Mouse (Mus musculus) myocyte (in vitro differentiated cells): Measurements from ENCODE around the gene Slc38a1. TPM values are rescaled to one million over a fixed set of nuclear protein-coding genes. Genes with fewer than 3 reads are reported as not detected.

Source experiments
- H3K27me3 ChIP-seq: one replicate; pipeline ENCODE4 v1.6.1; 2011; ENCODE audit not compliant: control insufficient read depth, insufficient read depth, insufficient read length
- H3K36me3 ChIP-seq: one replicate; pipeline ENCODE4 v1.6.1; 2011; ENCODE audit not compliant: control insufficient read depth, insufficient read depth
- H3K4me2 ChIP-seq: one replicate; pipeline ENCODE4 v1.6.1; 2011; ENCODE audit warnings: low read depth, control low read depth
- H3K4me3 ChIP-seq: one replicate; pipeline ENCODE4 v1.5.1; 2011; ENCODE audit warnings: mild to moderate bottlenecking, control low read depth, moderate library complexity
- H3K79me2 ChIP-seq: one replicate; pipeline ENCODE4 v1.6.1; 2011; ENCODE audit not compliant: control insufficient read depth, insufficient read depth
- H3ac ChIP-seq: one replicate; pipeline ENCODE4 v1.6.1; 2011; ENCODE audit not compliant: control insufficient read depth, insufficient read length
- CEBPB ChIP-seq: IDR thresholded peaks from 2 replicates; pipeline ENCODE4 v1.6.1; 2011; ENCODE audit warnings: mild to moderate bottlenecking, moderate library complexity; ENCODE audit not compliant: poor library complexity, insufficient read depth, severe bottlenecking
- E2F4 ChIP-seq: IDR thresholded peaks from one replicate; pipeline ENCODE4 v1.6.1; 2011; ENCODE audit warnings: mild to moderate bottlenecking, control low read depth, moderate library complexity; ENCODE audit not compliant: insufficient read depth
- MAX ChIP-seq: IDR thresholded peaks from one replicate; pipeline ENCODE4 v1.6.1; 2011; ENCODE audit warnings: low read depth, mild to moderate bottlenecking, control low read depth
- MYOD1 ChIP-seq, 3 experiments: IDR thresholded peaks; one replicate each; pipeline ENCODE4 v1.6.1; 2011; ENCODE audit warnings: control low read depth in 2 of 3, low read depth in 2 of 3, mild to moderate bottlenecking in 2 of 3, moderate library complexity in 1 of 3; ENCODE audit not compliant: insufficient read length in 2 of 3, control insufficient read depth in 1 of 3
- MYOG ChIP-seq, 3 experiments: IDR thresholded peaks; one replicate each; pipeline ENCODE4 v1.6.1; 2011; ENCODE audit warnings: control low read depth in 2 of 3, low read depth in 2 of 3, mild to moderate bottlenecking in 2 of 3; ENCODE audit not compliant: insufficient read length in 2 of 3, control insufficient read depth in 1 of 3, insufficient read depth in 1 of 3
- POLR2A ChIP-seq: IDR thresholded peaks from one replicate; pipeline ENCODE4 v1.6.1; 2011; ENCODE audit warnings: low read depth, mild to moderate bottlenecking, control low read depth, moderate library complexity; ENCODE audit not compliant: insufficient read length
- POLR2AphosphoS2 ChIP-seq: IDR thresholded peaks from one replicate; pipeline ENCODE4 v1.6.1; 2011; ENCODE audit warnings: low read depth, control low read depth; ENCODE audit not compliant: insufficient read length
- REST ChIP-seq: IDR thresholded peaks from one replicate; pipeline ENCODE4 v1.6.1; 2011; ENCODE audit warnings: mild to moderate bottlenecking, control low read depth, moderate library complexity; ENCODE audit not compliant: insufficient read depth, insufficient read length
- SRF ChIP-seq: IDR thresholded peaks from one replicate; pipeline ENCODE4 v1.6.1; 2011; ENCODE audit warnings: low read depth; ENCODE audit not compliant: control insufficient read depth, insufficient read length
- TCF12 ChIP-seq: IDR thresholded peaks from one replicate; pipeline ENCODE4 v1.6.1; 2011; ENCODE audit warnings: mild to moderate bottlenecking, control low read depth; ENCODE audit not compliant: poor library complexity, insufficient read depth, severe bottlenecking
- TCF3 ChIP-seq: IDR thresholded peaks from one replicate; pipeline ENCODE4 v1.6.1; 2011; ENCODE audit warnings: low read depth, control low read depth; ENCODE audit not compliant: insufficient read length
- USF1 ChIP-seq: IDR thresholded peaks from one replicate; pipeline ENCODE4 v1.6.1; 2011; ENCODE audit warnings: low read depth, mild to moderate bottlenecking, control low read depth, moderate library complexity
- polyA plus RNA-seq: library from polyadenylated mRNA; unstranded; fragments of >200 nt; fragmentation: generic; extraction: Trizol; gene quantifications from one replicate; pipeline ENCODE4 v1.2.1, GENCODE M21; 2012; ENCODE audit warnings: missing spikeins

The Slc38a1 gene
- polyA plus RNA-seq, 1 experiment: 28.5 TPM

GRCm38 (mm10) chr15:96675055-96675454 is 32.3 kb upstream of the Slc38a1 start:
- Histone ChIP-seq H3K4me3 (no peak overlapping the region), H3ac (no peak overlapping the region), H3K79me2 (no peaks in the 10 kb centered on the region), H3K4me2 (no peak overlapping the region), H3K27me3 (no peaks in the 10 kb centered on the region), H3K36me3 (no peaks in the 10 kb centered on the region)
- TF ChIP-seq TCF3: no peak

DNA sequence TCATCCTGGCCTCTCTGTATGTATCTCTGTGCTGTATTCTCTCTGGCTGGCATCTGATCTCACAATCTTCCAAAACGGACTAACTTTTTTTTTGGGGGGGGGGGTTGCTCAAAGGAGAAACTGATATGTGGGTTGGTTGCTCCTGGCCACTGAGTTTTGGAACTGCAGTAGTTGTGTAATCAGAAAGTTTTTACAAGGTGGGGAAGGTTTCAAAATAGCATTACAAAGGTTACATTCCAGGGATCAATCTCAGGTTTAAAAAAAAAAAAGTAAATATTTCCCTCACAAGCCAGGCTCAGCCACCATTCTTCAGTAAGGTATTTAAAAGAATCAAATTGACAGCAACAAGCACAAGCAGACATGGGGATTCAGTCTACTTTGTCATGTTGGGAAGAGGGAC is 31.4 kb upstream of the Slc38a1 start:
- Histone ChIP-seq H3K4me2 (no peak overlapping the region), H3ac (no peak overlapping the region), H3K79me2 (no peaks in the 10 kb centered on the region), H3K4me3 (no peak overlapping the region), H3K27me3 (no peaks in the 10 kb centered on the region), H3K36me3 (no peaks in the 10 kb centered on the region)
- TF ChIP-seq POLR2A (no peak), USF1 (no peak), MAX (no peak), MYOG (IDR thresholded peaks at IDR 0.05; ENCODE audit: control insufficient read depth in 1 of 3, insufficient read depth in 1 of 3, insufficient read length in 2 of 3, low read depth in 2 of 3) (no peak)

- TF ChIP-seq TCF3 (no peak), POLR2AphosphoS2 (no peak), REST (no peak), MYOD1 (IDR thresholded peaks at IDR 0.05; ENCODE audit: control insufficient read depth in 1 of 3, insufficient read length in 2 of 3, low read depth in 2 of 3) (no peak), USF1 (no peak), MAX (no peak), TCF12 (no peak), MYOG (IDR thresholded peaks at IDR 0.05; ENCODE audit: control insufficient read depth in 1 of 3, insufficient read depth in 1 of 3, insufficient read length in 2 of 3, low read depth in 2 of 3) (no peak), SRF (no peak), E2F4 (no peak), POLR2A (no peak), CEBPB (no peak)
- no peak overlapping the region for H3K4me3 ChIP-seq
- H3ac ChIP-seq: no peak overlapping the region
Measured at GRCm38 (mm10) chr15:96669721-96670120, 27.0 kb upstream of the Slc38a1 start.

GRCm38 (mm10) chr15:96666663-96667062 is 23.9 kb upstream of the Slc38a1 start:
- Histone ChIP-seq H3K36me3 (no peaks in the 10 kb centered on the region), H3K79me2 (no peaks in the 10 kb centered on the region), H3K27me3 (no peaks in the 10 kb centered on the region), H3ac (no peak overlapping the region), H3K4me2 (peak overlapping the region; percentile 79), H3K4me3 (no peak overlapping the region)
- TF ChIP-seq USF1 (no peak), POLR2A (no peak), TCF3 (no peak), MAX (no peak), E2F4 (no peak), CEBPB (no peak), MYOD1 (IDR thresholded peaks at IDR 0.05; ENCODE audit: control insufficient read depth in 1 of 3, insufficient read length in 2 of 3, low read depth in 2 of 3) (no peak), MYOG (IDR thresholded peaks at IDR 0.05; ENCODE audit: control insufficient read depth in 1 of 3, insufficient read depth in 1 of 3, insufficient read length in 2 of 3, low read depth in 2 of 3) (no peak), REST (no peak), POLR2AphosphoS2 (no peak), SRF (no peak), TCF12 (no peak)

More at GRCm38 (mm10) chr15:96669721-96670120, 27.0 kb upstream of the Slc38a1 start:
- H3K27me3 ChIP-seq: no peaks in the 10 kb centered on the region
- no peaks in the 10 kb centered on the region for H3K36me3 ChIP-seq
- no peaks in the 10 kb centered on the region for H3K79me2 ChIP-seq
- H3K4me2 ChIP-seq: no peak overlapping the region

DNA sequence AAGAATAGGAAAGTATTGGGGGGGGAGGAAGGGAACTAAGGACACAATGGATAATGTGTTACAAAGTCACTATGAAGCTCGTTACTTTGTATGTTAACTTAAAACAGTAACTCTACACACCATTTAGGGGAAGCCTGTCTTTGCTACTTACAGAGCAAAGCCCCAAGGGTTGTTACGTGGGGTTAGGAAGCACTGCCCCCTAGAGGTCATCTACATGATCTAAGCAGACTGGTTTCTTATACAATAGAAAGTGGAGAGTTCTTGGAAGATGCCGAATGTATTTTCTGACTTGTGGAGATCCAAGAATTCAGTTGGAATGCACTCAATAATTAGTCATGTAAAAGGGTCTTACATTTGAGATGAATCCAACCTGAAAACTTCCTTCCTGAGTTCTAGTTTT is 23.2 kb upstream of the Slc38a1 start:
- Histone ChIP-seq H3K36me3 (no peaks in the 10 kb centered on the region), H3K79me2 (no peaks in the 10 kb centered on the region), H3K27me3 (no peaks in the 10 kb centered on the region), H3K4me2 (peak overlapping the region; percentile 79), H3ac (no peak overlapping the region), H3K4me3 (no peak overlapping the region)
- TF ChIP-seq USF1: no peak
- no peak for TF ChIP-seq MAX
- TF ChIP-seq CEBPB: no peak
- no peak for TF ChIP-seq MYOG (IDR thresholded peaks at IDR 0.05; ENCODE audit: control insufficient read depth in 1 of 3, insufficient read depth in 1 of 3, insufficient read length in 2 of 3, low read depth in 2 of 3)
- TF ChIP-seq MYOD1 (IDR thresholded peaks at IDR 0.05; ENCODE audit: control insufficient read depth in 1 of 3, insufficient read length in 2 of 3, low read depth in 2 of 3): no peak
- no peak for TF ChIP-seq SRF
- no peak for TF ChIP-seq POLR2A
- TF ChIP-seq TCF12: no peak
- TF ChIP-seq POLR2AphosphoS2: no peak
- TF ChIP-seq REST: no peak
- no peak for TF ChIP-seq E2F4
- no peak for TF ChIP-seq TCF3
